Mouse (Mus musculus): Measurements from ENCODE around the gene Tspan1. TPM values are rescaled to one million over a fixed set of nuclear protein-coding genes. Genes with fewer than 3 reads are reported as not detected.

The Tspan1 gene
- total and polyA plus RNA-seq, 3 experiments = 0.08 TPM; not detected in 2

GRCm38 (mm10) chr4:116174466-116175116, 7.2 kb upstream of the Tspan1 start:
- no peak overlapping the region for H3K27ac ChIP-seq (ENCODE audit: insufficient read depth, low read depth)
- in situ Hi-C loops (cut with MboI; ENCODE audit: low pct_ligation_motif_present, low pct_unique_long_range_greater_than_20kb, low sequenced_read_pairs) = loop anchor here (5.0 to 25.0 kb wide), 3 partner anchors 93 to 638 kb away; partner anchors contain the start of genes Hpdl, Mutyh and Toe1
- no peak for DNase-seq (ENCODE audit: extremely low read depth)
- no peak overlapping the region for H3K4me3 ChIP-seq (replicated peaks in 1 of 3; ENCODE audit: low read depth in 2 of 3, low read length in 2 of 3, poor library complexity in 1 of 3)
- H3K27me3 ChIP-seq (replicated peaks) = no peaks in the 10 kb centered on the region
- no peak overlapping the region for H3K4me2 ChIP-seq (ENCODE audit: insufficient read depth, low read depth, poor library complexity, severe bottlenecking)
- dilution Hi-C loops (cut with MboI; ENCODE audit: extremely low pct_ligation_motif_present, extremely low pct_unique_long_range_greater_than_20kb, low sequenced_read_pairs) = no loop called here
- no peaks in the 10 kb centered on the region for H3K9me3 ChIP-seq (replicated peaks; ENCODE audit: low read length)
- H3K9ac ChIP-seq (ENCODE audit: insufficient read depth, low read depth) = no peak overlapping the region
- peaks cover 18 to 37% of the 10 kb centered on the region in 2 experiments for H3K4me1 ChIP-seq (ENCODE audit: control insufficient read depth in 1 of 2, insufficient read depth in 2 of 2)
- H3K79me2 ChIP-seq (replicated peaks; ENCODE audit: control insufficient read depth, extremely low read depth, insufficient read depth, poor library complexity, severe bottlenecking) = no peaks in the 10 kb centered on the region
- H3K36me3 ChIP-seq (replicated peaks in 1 of 2; ENCODE audit: control insufficient read depth in 1 of 2, insufficient read depth in 1 of 2, low read length in 1 of 2) = no peaks in the 10 kb centered on the region
- TF ChIP-seq TBP (conservative IDR thresholded peaks at IDR 0.05; ENCODE audit: low read depth, low read length) = no peak
- no peak for TF ChIP-seq BHLHE40 (IDR thresholded peaks at IDR 0.05; ENCODE audit: low read depth, low read length)
- TF ChIP-seq TCF12 (IDR thresholded peaks at IDR 0.05; ENCODE audit: low read depth, low read length) = no peak
- no peak for TF ChIP-seq EP300 (IDR thresholded peaks at IDR 0.05; ENCODE audit: low read length)
- no peak for TF ChIP-seq E2F4 (IDR thresholded peaks at IDR 0.05; ENCODE audit: insufficient replicate concordance, low read depth, low read length)
- no peak for TF ChIP-seq JUN (IDR thresholded peaks at IDR 0.05; ENCODE audit: insufficient read depth, low read depth, low read length)
- TF ChIP-seq JUND (conservative IDR thresholded peaks at IDR 0.05; ENCODE audit: low read depth, low read length) = no peak
- TF ChIP-seq KAT2A (IDR thresholded peaks at IDR 0.05; ENCODE audit: insufficient replicate concordance, low read length) = no peak
- no peak for TF ChIP-seq CHD2 (IDR thresholded peaks at IDR 0.05; ENCODE audit: low read length)
- TF ChIP-seq CHD1 (IDR thresholded peaks at IDR 0.05; ENCODE audit: low read depth, low read length) = no peak
- no peak for TF ChIP-seq CTCF (conservative IDR thresholded peaks at IDR 0.05 in 1 of 2, IDR thresholded peaks at IDR 0.05 in 1 of 2; ENCODE audit: low read depth in 2 of 2, low read length in 2 of 2)
- TF ChIP-seq USF2 (conservative IDR thresholded peaks at IDR 0.05; ENCODE audit: low read depth, low read length) = no peak
- TF ChIP-seq HCFC1 (IDR thresholded peaks at IDR 0.05; ENCODE audit: low read depth, low read length) = no peak
- TF ChIP-seq MXI1 (IDR thresholded peaks at IDR 0.05; ENCODE audit: low read depth, low read length) = no peak
- TF ChIP-seq ZKSCAN1 (IDR thresholded peaks at IDR 0.05; ENCODE audit: borderline replicate concordance, low read depth, low read length) = no peak
- TF ChIP-seq UBTF (IDR thresholded peaks at IDR 0.05; ENCODE audit: low read depth, low read length) = no peak
- TF ChIP-seq PAX5 (IDR thresholded peaks at IDR 0.05; ENCODE audit: low read length) = no peak
- TF ChIP-seq MEF2A (IDR thresholded peaks at IDR 0.05; ENCODE audit: borderline replicate concordance, low read depth, low read length) = no peak
- no peak for TF ChIP-seq USF1 (IDR thresholded peaks at IDR 0.05; ENCODE audit: low read depth, low read length)
- TF ChIP-seq MAFK (IDR thresholded peaks at IDR 0.05; ENCODE audit: insufficient replicate concordance, low read length) = no peak

DNA sequence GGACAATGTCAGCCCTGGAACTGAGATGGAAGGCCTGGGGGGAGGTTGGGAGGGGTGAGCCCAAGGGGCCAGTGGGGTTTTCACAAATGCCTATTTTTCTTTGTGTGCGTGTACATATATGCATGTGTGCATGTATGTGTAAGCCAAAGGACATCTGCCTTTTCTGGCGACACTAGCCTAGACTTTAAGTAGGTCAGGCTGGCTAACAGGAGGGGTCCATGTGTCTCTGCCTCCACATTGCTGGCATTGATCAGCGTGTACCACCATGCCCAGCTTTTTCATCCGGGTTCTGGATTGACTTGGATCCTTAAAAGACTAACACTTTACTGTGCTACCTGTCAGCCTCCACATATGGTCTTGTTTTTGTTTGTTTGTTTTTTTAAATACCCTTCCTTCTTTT, 6.4 kb upstream of the Tspan1 start:
- no peak overlapping the region for H3K27ac ChIP-seq (ENCODE audit: insufficient read depth, low read depth)
- no peaks in the 10 kb centered on the region for H3K27me3 ChIP-seq (replicated peaks)
- no peaks in the 10 kb centered on the region for H3K79me2 ChIP-seq (replicated peaks; ENCODE audit: control insufficient read depth, extremely low read depth, insufficient read depth, poor library complexity, severe bottlenecking)
- H3K9me3 ChIP-seq (replicated peaks; ENCODE audit: low read length) = no peaks in the 10 kb centered on the region
- no peaks in the 10 kb centered on the region for H3K36me3 ChIP-seq (replicated peaks in 1 of 2; ENCODE audit: control insufficient read depth in 1 of 2, insufficient read depth in 1 of 2, low read length in 1 of 2)
- no peak for DNase-seq (ENCODE audit: extremely low read depth)
- peaks cover 17 to 38% of the 10 kb centered on the region in 2 experiments for H3K4me1 ChIP-seq (ENCODE audit: control insufficient read depth in 1 of 2, insufficient read depth in 2 of 2)
- TF ChIP-seq PAX5 (IDR thresholded peaks at IDR 0.05; ENCODE audit: low read length) (no peak), KAT2A (IDR thresholded peaks at IDR 0.05; ENCODE audit: insufficient replicate concordance, low read length) (no peak), ELF1 (IDR thresholded peaks at IDR 0.05; ENCODE audit: low read depth, low read length) (no peak), ZKSCAN1 (IDR thresholded peaks at IDR 0.05; ENCODE audit: borderline replicate concordance, low read depth, low read length) (no peak), HCFC1 (IDR thresholded peaks at IDR 0.05; ENCODE audit: low read depth, low read length) (no peak), CHD1 (IDR thresholded peaks at IDR 0.05; ENCODE audit: low read depth, low read length) (no peak), IRF4 (IDR thresholded peaks at IDR 0.05; ENCODE audit: low read depth, low read length) (no peak), CTCF (conservative IDR thresholded peaks at IDR 0.05 in 1 of 2, IDR thresholded peaks at IDR 0.05 in 1 of 2; ENCODE audit: low read depth in 2 of 2, low read length in 2 of 2) (0 out of 4 replicates have a peak, but pooled peaks of 1 of the 2 experiments have one; percentile 8)
- in situ Hi-C loops (cut with MboI; ENCODE audit: low pct_ligation_motif_present, low pct_unique_long_range_greater_than_20kb, low sequenced_read_pairs) = loop anchor here (5.0 to 25.0 kb wide), 3 partner anchors 94 to 639 kb away; partner anchors contain the start of genes Hpdl, Mutyh and Toe1
- dilution Hi-C loops (cut with MboI; ENCODE audit: extremely low pct_ligation_motif_present, extremely low pct_unique_long_range_greater_than_20kb, low sequenced_read_pairs) = no loop called here
- no peak overlapping the region for H3K4me2 ChIP-seq (ENCODE audit: insufficient read depth, low read depth, poor library complexity, severe bottlenecking)
- H3K9ac ChIP-seq (ENCODE audit: insufficient read depth, low read depth) = no peak overlapping the region
- no peak overlapping the region for H3K4me3 ChIP-seq (replicated peaks in 1 of 3; ENCODE audit: low read depth in 2 of 3, low read length in 2 of 3, poor library complexity in 1 of 3)

All from CH12.LX (cell line).